Mouse (Mus musculus) bone marrow, adult 2 months (tissue): Measurements from ENCODE around the gene Casd1. TPM values are rescaled to one million over a fixed set of nuclear protein-coding genes. Genes with fewer than 3 reads are reported as not detected.
A peak's percentile ranks its signal among the peaks of the same experiment; 100 is the strongest.

Experiments used
- H3K27ac ChIP-seq: fragments of 200-500 bp; 2 replicates; pipeline ENCODE4 v1.5.1; 2012; ENCODE audit warnings: low read depth, mild to moderate bottlenecking, control low read depth, inconsistent platforms, low read length; ENCODE audit not compliant: control insufficient read depth, poor library complexity, insufficient read depth
- H3K4me1 ChIP-seq: fragments of 200-500 bp; 2 replicates; pipeline ENCODE4 v1.6.1; 2011; ENCODE audit warnings: low read length; ENCODE audit not compliant: control insufficient read depth, insufficient read depth
- H3K4me3 ChIP-seq: fragments of 200-500 bp; replicated peaks from 2 replicates; pipeline ENCODE3; 2011; ENCODE audit warnings: mild to moderate bottlenecking, low read depth, low read length, control low read depth; ENCODE audit not compliant: control insufficient read depth
- CTCF ChIP-seq: fragments of 200-500 bp; IDR thresholded peaks from 2 replicates; pipeline ENCODE4 v1.5.1; 2011; ENCODE audit warnings: low read length, control low read depth; ENCODE audit not compliant: control insufficient read depth, insufficient read depth
- POLR2A ChIP-seq: fragments of 200-500 bp; IDR thresholded peaks from 2 replicates; pipeline ENCODE4 v1.6.1; 2011; ENCODE audit warnings: low read depth, mild to moderate bottlenecking, control low read depth, low read length, borderline replicate concordance; ENCODE audit not compliant: control insufficient read depth
- WGBS: fragments of 180-500 bp; shearing (Covaris S2); methylation state at CpG from one replicate; pipeline ENCODE4 v1.1.7; 2018; 5-methylcytosine and 5-hydroxymethylcytosine counted together
- polyA plus RNA-seq: library from polyadenylated mRNA; stranded (reverse); fragments of >200 nt; gene quantifications from 2 replicates; pipeline ENCODE4 v1.2.4, GENCODE M21; 2011; ENCODE audit warnings: low replicate concordance; ENCODE audit not compliant: missing spikeins, insufficient read depth, insufficient read length

Casd1 gene
- 3.3 and 6.2 TPM in 2 replicates for polyA plus RNA-seq

DNA sequence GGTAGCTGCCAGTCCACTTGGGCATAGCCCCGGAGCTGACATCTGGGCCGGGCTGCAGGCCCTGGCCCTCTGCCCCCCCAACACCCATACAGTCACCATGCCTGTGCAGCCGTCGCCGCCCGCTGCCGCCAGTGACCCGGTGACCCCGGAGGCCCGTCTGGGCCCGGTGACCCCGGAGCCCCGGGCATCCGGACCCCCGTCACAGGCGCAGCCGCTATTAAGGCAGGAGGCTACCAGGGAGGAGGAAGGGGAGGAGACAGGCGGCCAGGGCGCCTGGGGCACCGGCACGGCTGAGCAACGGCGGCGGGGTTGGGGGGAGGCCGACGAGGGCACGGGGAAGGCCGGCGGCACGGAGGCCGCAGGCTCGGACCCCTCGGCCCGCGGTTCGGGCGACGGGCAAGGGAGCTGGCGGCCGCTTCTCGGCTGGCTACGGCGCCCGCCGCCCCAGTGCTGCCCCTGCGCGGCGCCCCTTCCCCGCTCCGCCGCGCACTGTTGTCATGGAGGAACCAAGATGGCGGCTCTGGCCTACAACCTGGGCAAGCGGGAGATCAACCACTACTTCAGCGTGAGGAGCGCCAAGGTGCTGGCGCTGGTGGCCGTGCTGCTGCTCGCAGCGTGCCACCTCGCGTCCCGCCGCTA, at the start of gene Casd1:
Gene Casd1, plus strand, starts transcription at position 182 of the 639 bp plus-strand sequence.
- under 1% methylated on average over 64 of the region's 64 CpGs for WGBS
- Histone ChIP-seq H3K27ac (peak within 1 kb of the TSS; percentile 95), H3K4me1 (no peaks in the 10 kb centered on the region; the same call in 1 of the 2 replicates), H3K4me3 (peak within 1 kb of the TSS; percentile 87)
- peak; percentile 39; the same call in 1 of the 2 replicates for TF ChIP-seq POLR2A
- TF ChIP-seq CTCF = no peak

DNA sequence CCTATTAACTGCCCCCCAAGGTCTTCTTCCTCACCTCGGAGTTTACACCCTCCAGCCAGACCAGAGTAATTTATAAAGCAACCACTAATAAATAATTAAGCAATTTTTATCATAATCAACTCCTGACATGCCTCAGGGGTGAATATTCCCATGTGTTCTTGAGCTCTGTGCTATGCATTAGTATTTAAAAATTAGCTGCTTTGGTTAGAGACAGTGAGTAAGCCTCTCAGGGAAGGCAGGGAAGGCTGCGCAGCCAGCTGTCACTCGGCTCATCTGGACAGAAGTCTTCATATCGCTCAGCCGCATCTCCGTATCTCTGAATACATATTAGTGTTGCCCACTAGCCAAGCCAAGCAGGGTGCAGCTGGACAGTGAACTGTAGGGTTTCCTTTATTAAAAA, 45.3 kb upstream of the Casd1 start:
- 87% methylated on average over 6 of the region's 6 CpGs for WGBS
- TF ChIP-seq POLR2A (no peak), CTCF (no peak)
- Histone ChIP-seq H3K4me3 (no peak overlapping the region), H3K27ac (no peak overlapping the region), H3K4me1 (no peaks in the 10 kb centered on the region)

DNA sequence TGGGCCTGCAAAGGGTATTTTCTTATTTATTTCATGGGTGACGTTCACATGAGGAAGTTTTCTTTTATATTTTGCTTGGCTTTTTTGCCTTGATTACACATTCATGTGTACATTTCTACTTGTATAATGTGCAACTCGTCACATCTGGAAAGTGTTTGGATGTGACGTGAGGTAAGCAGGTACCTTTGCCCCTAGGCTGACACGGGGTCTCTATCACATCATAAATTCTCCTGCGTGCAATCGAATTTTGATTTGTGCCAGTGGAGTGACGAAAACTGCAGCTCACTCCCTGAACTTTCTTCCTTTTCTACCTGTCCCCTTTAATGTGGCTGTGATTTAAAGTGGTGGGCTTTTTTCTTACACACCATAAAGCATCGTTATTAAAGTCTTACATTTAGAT, 43.6 kb upstream of the Casd1 start:
- Histone ChIP-seq H3K4me3 (no peak overlapping the region), H3K4me1 (no peaks in the 10 kb centered on the region), H3K27ac (no peak overlapping the region)
- TF ChIP-seq POLR2A (no peak), CTCF (no peak)
- 77% methylated on average over 8 of the region's 8 CpGs for WGBS

DNA sequence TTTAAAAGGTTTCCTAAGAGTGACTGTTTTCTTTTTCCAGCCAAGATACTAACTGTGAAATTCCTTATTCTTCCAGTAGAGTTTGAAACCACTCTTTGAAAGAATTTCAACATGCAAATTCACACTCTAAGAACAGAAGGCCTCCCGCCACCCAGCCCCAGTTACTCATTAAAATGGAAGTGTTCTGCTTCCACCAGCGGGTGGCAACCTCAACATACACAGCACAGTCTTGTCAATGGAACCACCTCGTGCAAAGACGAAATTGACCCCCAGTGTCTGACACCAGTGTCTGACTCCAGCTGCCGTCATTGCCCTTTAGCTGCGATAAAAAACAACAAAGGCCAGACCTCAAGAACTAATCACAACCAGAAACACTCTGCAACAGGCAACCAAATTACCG, 43.0 kb upstream of the Casd1 start:
- Histone ChIP-seq H3K4me1 (no peaks in the 10 kb centered on the region), H3K27ac (no peak overlapping the region), H3K4me3 (no peak overlapping the region)
- 20% methylated on average over 7 of the region's 7 CpGs for WGBS
- TF ChIP-seq CTCF (peak; percentile 57), POLR2A (no peak)

DNA sequence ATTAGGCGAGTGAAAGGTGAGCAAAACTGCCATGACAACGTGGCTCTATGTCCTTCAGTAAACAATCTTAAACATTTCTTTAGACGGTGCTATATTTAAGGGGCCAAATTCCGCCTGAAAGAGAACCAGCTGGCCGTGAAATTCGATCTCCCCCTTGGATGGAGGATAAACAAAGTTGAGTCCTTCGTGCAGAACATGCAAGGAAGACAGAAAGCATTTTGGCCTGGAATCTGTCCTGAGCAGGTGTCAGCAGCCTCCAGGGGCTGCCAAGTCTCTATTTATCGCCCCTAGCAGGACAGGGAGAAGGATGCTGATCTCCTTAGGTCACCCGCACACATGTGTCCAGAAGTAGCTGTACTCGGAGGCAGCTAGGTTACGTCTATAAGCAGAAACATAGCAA, 39.5 kb upstream of the Casd1 start:
- Histone ChIP-seq H3K4me1 (no peaks in the 10 kb centered on the region), H3K4me3 (no peak overlapping the region), H3K27ac (no peak overlapping the region)
- TF ChIP-seq CTCF (no peak), POLR2A (no peak)
- WGBS = 74% methylated on average over 11 of the region's 11 CpGs

DNA sequence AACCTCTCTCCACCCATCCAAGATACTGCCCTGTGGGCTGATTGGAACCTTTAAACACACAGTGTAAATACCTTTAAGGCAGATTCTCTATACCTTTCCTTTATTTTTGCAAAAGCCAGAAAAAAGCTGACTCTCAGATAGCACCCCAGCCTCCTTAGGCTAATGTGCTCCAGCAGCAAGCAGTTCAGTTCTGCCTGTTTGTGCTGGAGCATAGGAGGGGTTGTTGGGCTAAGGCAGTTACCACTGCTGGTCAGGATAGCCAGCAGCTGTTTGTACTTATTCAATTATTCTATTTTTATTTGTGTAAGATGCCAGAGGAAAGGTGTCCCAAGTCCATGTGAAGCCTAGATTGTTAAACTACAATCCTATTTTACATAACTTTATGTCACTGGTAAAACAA, 39.0 kb upstream of the Casd1 start:
- Histone ChIP-seq H3K4me1 (no peaks in the 10 kb centered on the region), H3K4me3 (no peak overlapping the region), H3K27ac (no peak overlapping the region)
- TF ChIP-seq CTCF = no peak
- TF ChIP-seq POLR2A = no peak

DNA sequence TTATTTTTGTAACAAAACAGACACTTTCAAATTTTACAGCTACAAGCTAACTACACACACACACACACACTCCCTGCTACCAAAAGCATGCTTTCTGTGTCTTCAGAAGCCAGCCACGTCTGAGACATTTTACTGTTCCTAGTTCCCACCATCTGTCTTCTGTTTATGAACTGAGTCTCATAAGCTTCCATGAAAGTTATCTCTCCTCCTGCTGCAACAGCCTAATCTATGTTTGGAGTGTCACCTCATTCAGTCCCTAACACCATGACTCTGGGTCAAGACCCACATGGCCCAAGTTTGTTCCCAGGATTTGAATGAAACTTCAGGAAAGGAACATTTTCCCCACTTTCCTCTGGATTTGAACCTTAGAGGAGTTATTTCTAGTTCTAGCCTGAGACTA, 38.2 kb upstream of the Casd1 start:
- Histone ChIP-seq H3K4me1 (no peaks in the 10 kb centered on the region), H3K27ac (no peak overlapping the region), H3K4me3 (no peak overlapping the region)
- TF ChIP-seq POLR2A (no peak), CTCF (no peak)
- 54% methylated on average over 1 of the region's 1 CpGs for WGBS

DNA sequence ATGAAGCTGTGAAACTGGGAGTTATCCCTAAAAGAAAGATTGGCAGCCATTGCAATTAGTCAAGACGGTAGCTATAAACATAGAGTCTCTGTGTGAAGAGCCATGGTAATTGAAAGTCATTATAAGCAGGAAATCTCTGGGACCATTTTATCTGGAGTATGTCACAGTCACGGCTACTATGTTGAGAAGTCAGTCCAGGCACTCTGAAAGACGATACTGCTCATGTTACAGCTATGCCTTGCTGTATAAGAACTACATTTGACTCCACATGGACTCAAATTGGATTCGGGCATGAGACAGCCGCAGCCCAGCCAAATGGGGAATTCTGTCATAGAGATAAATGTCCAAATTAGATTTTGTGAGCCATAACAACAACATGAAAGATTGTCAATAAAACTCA, 37.2 kb upstream of the Casd1 start:
- Histone ChIP-seq H3K4me3 (no peak overlapping the region), H3K27ac (no peak overlapping the region), H3K4me1 (no peaks in the 10 kb centered on the region)
- TF ChIP-seq CTCF = no peak
- no peak for TF ChIP-seq POLR2A
- 79% methylated on average over 5 of the region's 5 CpGs for WGBS

DNA sequence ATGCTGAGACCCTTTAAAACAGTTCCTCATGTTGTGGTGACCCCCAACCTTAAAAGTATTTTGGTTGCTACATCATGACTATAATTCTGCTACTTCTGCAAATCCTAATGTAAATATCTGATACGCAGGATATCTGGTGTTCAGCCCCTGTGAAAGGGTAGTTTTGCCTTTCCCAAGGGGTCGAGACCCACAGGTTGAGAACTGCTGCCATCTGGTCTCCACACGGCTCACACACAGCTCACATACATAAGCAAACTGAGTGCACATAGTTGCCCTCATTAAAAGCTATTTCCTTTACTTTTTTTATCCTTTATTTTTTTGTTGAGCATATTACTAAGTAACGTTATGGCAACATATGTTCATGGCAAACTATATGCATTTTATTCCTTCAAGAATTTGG, 30.2 kb upstream of the Casd1 start:
- H3K4me3 ChIP-seq = no peak overlapping the region
- TF ChIP-seq CTCF = no peak
- no peak for TF ChIP-seq POLR2A
- WGBS = 77% methylated on average over 4 of the region's 4 CpGs
- no peaks in the 10 kb centered on the region for H3K4me1 ChIP-seq
- H3K27ac ChIP-seq = no peak overlapping the region
